Mouse (Mus musculus) adrenal gland, adult 2 months (tissue): Measurements from ENCODE around the gene Slc9a3r2. TPM values are rescaled to one million over a fixed set of nuclear protein-coding genes. Genes with fewer than 3 reads are reported as not detected.
"Not testable (repeated sequence)": the region's sequence is repeated elsewhere in the genome, so short reads cannot be mapped to it uniquely, and the experiment has no call there.

ENCODE experiments used
- DNase-seq: peaks from one replicate; pipeline ENCODE4 v3.0.0; 2021
- polyA plus RNA-seq: library from polyadenylated mRNA; depleted of rRNA; stranded (reverse); fragments of >200 nt; gene quantifications from 2 replicates; pipeline ENCODE4 v1.2.3, GENCODE M21; 2012
- total RNA-seq, 2 experiments: library from RNA; stranded (reverse); gene quantifications; 2 replicates each; pipeline ENCODE4 v1.2.3; 2021

Gene Slc9a3r2
- total and polyA plus RNA-seq, 3 experiments, result 51.8 to 120 (median 76.0) TPM

GRCm38 (mm10) chr17:24667416-24667815 lies 17.3 kb upstream of the Slc9a3r2 start:
- DNase-seq, result peak; percentile 61

GRCm38 (mm10) chr17:24667011-24667410 lies 16.9 kb upstream of the Slc9a3r2 start:
- DNase-seq, result not testable (repeated sequence)

GRCm38 (mm10) chr17:24658017-24658758 lies 8.1 kb upstream of the Slc9a3r2 start, which contains the start of gene Npw:
Gene Npw, minus strand, starts transcription at chr17:24658457.
- no peak for DNase-seq

- DNase-seq, result no peak
Observed at GRCm38 (mm10) chr17:24654969-24655368, 4.8 kb upstream of the Slc9a3r2 start.

- peak; percentile 73 for DNase-seq
Observed at GRCm38 (mm10) chr17:24653967-24654710, 4.0 kb upstream of the Slc9a3r2 start.

GRCm38 (mm10) chr17:24651835-24652234 lies 1.7 kb upstream of the Slc9a3r2 start:
- DNase-seq, result no peak

GRCm38 (mm10) chr17:24650766-24651165 lies 639 bp upstream of the Slc9a3r2 start:
- no peak for DNase-seq

- DNase-seq, result peak; percentile 66
Observed at GRCm38 (mm10) chr17:24649581-24650069, 502 bp downstream of the Slc9a3r2 start.

GRCm38 (mm10) chr17:24648731-24649377 lies 1.3 kb downstream of the Slc9a3r2 start:
- DNase-seq, result no peak

GRCm38 (mm10) chr17:24647493-24647892 lies 2.6 kb downstream of the Slc9a3r2 start:
- DNase-seq, result no peak

GRCm38 (mm10) chr17:24646381-24646780 lies 3.7 kb downstream of the Slc9a3r2 start:
- DNase-seq, result no peak

GRCm38 (mm10) chr17:24645916-24646315 lies 4.2 kb downstream of the Slc9a3r2 start:
- peak; percentile 63 for DNase-seq

- DNase-seq, result peak; percentile 69
Observed at GRCm38 (mm10) chr17:24644875-24645721, 5.0 kb downstream of the Slc9a3r2 start.

GRCm38 (mm10) chr17:24644030-24644715 lies 6.0 kb downstream of the Slc9a3r2 start:
- DNase-seq, result peak; percentile 17

- no peak for DNase-seq
Observed at GRCm38 (mm10) chr17:24642791-24643343, 7.3 kb downstream of the Slc9a3r2 start.

GRCm38 (mm10) chr17:24641944-24642343 lies 8.2 kb downstream of the Slc9a3r2 start:
- no peak for DNase-seq

GRCm38 (mm10) chr17:24640581-24640980 lies 9.5 kb downstream of the Slc9a3r2 start:
- DNase-seq, result no peak

- DNase-seq, result no peak
Observed at GRCm38 (mm10) chr17:24640119-24640518, 10.0 kb downstream of the Slc9a3r2 start.

- DNase-seq, result no peak
Observed at GRCm38 (mm10) chr17:24639571-24639988, 10.5 kb downstream of the Slc9a3r2 start.

- DNase-seq, result no peak
Observed at GRCm38 (mm10) chr17:24638840-24639239, 11.3 kb downstream of the Slc9a3r2 start.

GRCm38 (mm10) chr17:24638214-24638613 lies 11.9 kb downstream of the Slc9a3r2 start:
- no peak for DNase-seq
